Mouse (Mus musculus) stomach, embryonic 16.5 days (tissue): ENCODE data around the gene S100a8. TPM values are rescaled to one million over a fixed set of nuclear protein-coding genes. Genes with fewer than 3 reads are reported as not detected.

Experiments
- ATAC-seq: fragments of 200-750 bp; cut with Nextera tagmentation; 2 replicates; pipeline ENCODE4 v1.8.0; 2017; ENCODE audit warnings: moderate number of reproducible peaks, moderate TSS enrichment; ENCODE audit not compliant: insufficient read depth, low FRiP score
- H3K27ac ChIP-seq: fragments of 300-500 bp; sonication (generic); 2 replicates; pipeline ENCODE4 v1.5.1; 2014; ENCODE audit warnings: low read length
- H3K27me3 ChIP-seq: fragments of 300-500 bp; sonication (generic); 2 replicates; pipeline ENCODE4 v1.6.1; 2014; ENCODE audit warnings: low read length, control low read depth, mixed read lengths; ENCODE audit not compliant: control insufficient read depth, insufficient read depth
- H3K36me3 ChIP-seq: fragments of 300-500 bp; sonication (generic); 2 replicates; pipeline ENCODE4 v1.6.1; 2014; ENCODE audit warnings: low read length; ENCODE audit not compliant: control insufficient read depth, insufficient read depth
- H3K4me1 ChIP-seq: fragments of 300-500 bp; sonication (generic); 2 replicates; pipeline ENCODE4 v1.6.1; 2014; ENCODE audit warnings: low read length, control low read depth, mixed read lengths; ENCODE audit not compliant: control insufficient read depth, insufficient read depth
- H3K4me2 ChIP-seq: fragments of 300-500 bp; sonication (generic); 2 replicates; pipeline ENCODE4 v1.6.1; 2014; ENCODE audit warnings: low read depth, low read length, mixed read lengths
- H3K4me3 ChIP-seq: fragments of 300-500 bp; sonication (generic); replicated peaks from 2 replicates; pipeline ENCODE4 v1.5.1; 2014; ENCODE audit warnings: mild to moderate bottlenecking, low read length
- H3K9ac ChIP-seq: fragments of 300-500 bp; sonication (generic); 2 replicates; pipeline ENCODE4 v1.6.1; 2014; ENCODE audit warnings: low read length
- H3K9me3 ChIP-seq: fragments of 300-500 bp; sonication (generic); replicated peaks from 2 replicates; pipeline ENCODE4 v1.6.1; 2016; ENCODE audit warnings: low read length, control low read depth; ENCODE audit not compliant: control insufficient read depth
- WGBS: fragments of 180-500 bp; shearing (Covaris S2); extraction: QIAGEN DNeasy Blood & Tissue Kit; methylation state at CpG from one replicate; pipeline ENCODE4 v1.1.7; 2014; 5-methylcytosine and 5-hydroxymethylcytosine counted together
- polyA plus RNA-seq: library from polyadenylated mRNA; unstranded; fragments of >200 nt; fragmentation: Nextera tagmentation; extraction: Ambion mirVana; gene quantifications from 2 replicates; pipeline ENCODE4 v1.2.1, GENCODE M21; 2015

Gene S100a8
- polyA plus RNA-seq, 1 experiment from 2014 or later, result 367 TPM

DNA sequence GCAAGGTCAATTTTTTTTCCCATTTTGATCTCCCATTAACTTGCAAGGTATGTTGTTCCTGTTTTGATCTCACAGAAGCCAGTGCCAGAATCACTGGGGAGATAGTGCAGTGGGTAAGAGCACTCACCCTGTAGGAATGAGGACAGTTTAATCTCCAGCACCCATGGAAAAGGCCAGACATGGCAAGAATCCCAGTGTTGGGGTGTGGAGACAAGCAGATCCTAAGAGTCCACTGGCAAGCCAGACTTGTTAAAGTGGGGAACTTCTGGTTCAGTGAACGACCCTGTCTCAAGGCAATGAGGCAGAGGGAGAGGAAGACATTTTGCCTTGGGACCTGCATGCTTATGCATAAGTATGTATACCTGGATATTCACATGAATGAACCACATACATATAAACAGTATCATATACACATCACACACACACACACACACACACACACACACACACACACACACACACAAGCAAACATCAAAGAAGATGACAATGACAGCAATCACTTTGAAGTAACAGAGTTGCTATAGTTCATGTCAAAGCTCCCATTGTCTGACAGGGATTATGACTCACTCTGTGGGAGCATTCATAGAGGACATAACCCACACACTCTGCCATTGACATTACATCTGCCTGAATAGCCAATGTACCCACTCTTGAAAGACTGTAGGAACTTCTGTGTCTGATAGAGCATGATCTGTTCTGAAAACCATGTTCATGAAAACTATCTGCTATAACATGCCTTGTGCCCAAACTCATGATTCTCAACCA, 30.1 kb upstream of the S100a8 start:
- no peak overlapping the region for H3K4me3 ChIP-seq
- no peaks in the 10 kb centered on the region for H3K36me3 ChIP-seq
- WGBS, result 33% methylated on average over 1 of the region's 1 CpGs
- H3K9ac ChIP-seq, result no peak overlapping the region
- no peak for ATAC-seq
- H3K4me1 ChIP-seq, result no peaks in the 10 kb centered on the region
- H3K9me3 ChIP-seq, result no peaks in the 10 kb centered on the region
- no peak overlapping the region for H3K27ac ChIP-seq
- H3K4me2 ChIP-seq, result no peak overlapping the region
- no peaks in the 10 kb centered on the region for H3K27me3 ChIP-seq

DNA sequence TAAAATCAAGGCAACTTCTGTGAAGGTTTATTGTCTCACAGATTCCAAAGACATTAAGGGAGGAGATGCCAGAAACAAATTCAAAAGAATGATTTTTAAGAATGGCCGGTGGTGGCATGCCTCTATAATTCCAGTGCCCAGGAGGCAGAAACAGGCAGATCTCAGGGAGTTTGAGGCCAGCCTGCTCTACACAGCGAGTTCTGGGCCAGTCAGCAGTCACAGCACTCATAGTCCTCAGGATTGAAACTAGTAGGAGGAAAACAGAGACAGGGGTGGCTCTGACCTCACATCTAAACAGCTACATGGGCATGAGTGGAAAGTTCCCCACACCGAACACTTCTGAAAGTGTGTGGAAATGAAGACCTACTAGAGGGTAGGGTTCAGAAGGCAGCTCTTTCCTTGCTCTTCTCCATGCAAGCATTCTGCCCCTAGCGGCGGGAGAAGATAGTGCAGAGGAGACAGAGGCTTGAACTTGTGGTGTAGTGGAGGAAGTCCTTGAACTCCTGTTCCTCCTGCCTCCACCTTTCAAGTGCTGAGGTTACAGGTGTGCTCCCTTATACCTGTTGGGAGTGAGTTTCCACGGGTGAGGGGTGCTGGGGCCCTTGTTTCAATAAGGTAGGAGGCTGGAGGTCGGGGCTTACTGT, 29.1 kb upstream of the S100a8 start:
- WGBS, result 53% methylated on average over 7 of the region's 7 CpGs
- no peaks in the 10 kb centered on the region for H3K9me3 ChIP-seq
- no peak overlapping the region for H3K27ac ChIP-seq
- no peaks in the 10 kb centered on the region for H3K36me3 ChIP-seq
- H3K4me2 ChIP-seq, result no peak overlapping the region
- H3K27me3 ChIP-seq, result no peaks in the 10 kb centered on the region
- H3K4me1 ChIP-seq, result no peaks in the 10 kb centered on the region
- H3K9ac ChIP-seq, result no peak overlapping the region
- ATAC-seq, result no peak
- H3K4me3 ChIP-seq, result no peak overlapping the region

DNA sequence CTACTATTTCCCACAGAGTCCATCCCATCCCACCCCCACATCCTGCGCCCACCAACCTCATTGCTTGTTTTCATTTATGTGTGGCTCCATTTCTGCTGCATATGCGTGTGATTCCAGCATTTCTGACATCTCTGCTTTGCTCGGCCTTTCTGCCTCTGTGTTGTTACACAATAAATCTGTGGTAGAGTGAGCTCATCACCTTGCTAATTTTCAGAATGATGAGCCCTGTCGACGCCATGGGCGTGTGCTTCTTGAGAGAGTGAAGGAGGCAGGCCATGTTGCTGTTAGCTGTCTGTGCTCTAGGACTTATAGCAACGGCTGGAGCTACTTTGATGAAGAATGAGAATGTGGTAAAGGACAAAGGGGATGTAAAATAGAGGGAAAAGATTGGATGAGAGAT, 27.8 kb upstream of the S100a8 start:
- H3K4me3 ChIP-seq, result no peak overlapping the region
- no peak overlapping the region for H3K4me2 ChIP-seq
- no peak for ATAC-seq
- 79% methylated on average over 7 of the region's 7 CpGs for WGBS
- H3K9ac ChIP-seq, result no peak overlapping the region
- no peaks in the 10 kb centered on the region for H3K9me3 ChIP-seq
- H3K27ac ChIP-seq, result no peak overlapping the region
- H3K4me1 ChIP-seq, result no peaks in the 10 kb centered on the region
- no peaks in the 10 kb centered on the region for H3K27me3 ChIP-seq
- no peaks in the 10 kb centered on the region for H3K36me3 ChIP-seq

DNA sequence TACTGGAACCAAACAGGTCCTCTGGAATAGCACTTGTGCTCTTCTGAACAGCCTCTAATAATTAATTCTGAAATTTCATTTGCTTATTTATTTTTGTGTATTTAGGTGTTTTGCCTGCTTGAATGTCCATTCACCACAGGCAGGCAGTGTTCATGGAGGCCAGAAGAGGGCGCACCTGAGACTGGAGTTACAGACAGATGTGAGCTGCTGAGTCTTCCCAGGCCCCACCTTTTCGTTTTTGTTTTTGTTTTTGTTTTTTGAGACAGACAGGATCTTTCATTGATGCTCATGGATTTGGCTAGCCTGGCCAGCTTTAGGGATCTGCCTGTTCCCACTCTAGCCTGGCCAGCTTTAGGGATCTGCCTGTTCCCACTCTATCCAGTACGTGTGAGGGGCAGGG, 24.6 kb upstream of the S100a8 start:
- Histone ChIP-seq H3K4me2 (no peak overlapping the region), H3K36me3 (no peaks in the 10 kb centered on the region), H3K4me1 (no peaks in the 10 kb centered on the region), H3K9ac (no peak overlapping the region), H3K9me3 (no peaks in the 10 kb centered on the region), H3K27me3 (no peaks in the 10 kb centered on the region), H3K27ac (no peak overlapping the region), H3K4me3 (no peak overlapping the region)
- ATAC-seq, result no peak
- WGBS, result 54% methylated on average over 3 of the region's 3 CpGs

DNA sequence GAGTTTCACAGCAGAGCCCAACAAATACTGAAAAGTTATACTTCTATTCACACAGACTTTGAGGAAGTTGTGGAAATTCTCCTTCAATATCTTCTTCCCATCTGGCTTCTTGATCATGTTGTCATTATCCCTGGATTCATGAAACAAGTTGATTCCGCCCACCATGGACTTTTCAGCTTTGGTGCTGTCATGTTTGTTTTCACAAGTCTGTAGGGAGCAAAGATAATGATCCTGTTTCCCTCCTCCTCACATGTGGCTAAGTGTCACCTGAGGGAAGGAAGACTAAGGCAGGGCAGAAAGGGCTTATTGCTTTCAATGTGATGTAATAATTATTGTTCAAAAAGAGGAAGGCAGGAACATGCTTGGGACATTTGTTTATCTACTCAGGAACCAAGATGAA, 21.5 kb upstream of the S100a8 start:
- Histone ChIP-seq H3K36me3 (no peaks in the 10 kb centered on the region), H3K9ac (no peak overlapping the region), H3K4me2 (no peak overlapping the region), H3K4me3 (no peak overlapping the region), H3K9me3 (no peaks in the 10 kb centered on the region), H3K27ac (no peak overlapping the region), H3K27me3 (no peaks in the 10 kb centered on the region), H3K4me1 (no peaks in the 10 kb centered on the region)
- no peak for ATAC-seq
- WGBS, result 59% methylated on average over 1 of the region's 1 CpGs

DNA sequence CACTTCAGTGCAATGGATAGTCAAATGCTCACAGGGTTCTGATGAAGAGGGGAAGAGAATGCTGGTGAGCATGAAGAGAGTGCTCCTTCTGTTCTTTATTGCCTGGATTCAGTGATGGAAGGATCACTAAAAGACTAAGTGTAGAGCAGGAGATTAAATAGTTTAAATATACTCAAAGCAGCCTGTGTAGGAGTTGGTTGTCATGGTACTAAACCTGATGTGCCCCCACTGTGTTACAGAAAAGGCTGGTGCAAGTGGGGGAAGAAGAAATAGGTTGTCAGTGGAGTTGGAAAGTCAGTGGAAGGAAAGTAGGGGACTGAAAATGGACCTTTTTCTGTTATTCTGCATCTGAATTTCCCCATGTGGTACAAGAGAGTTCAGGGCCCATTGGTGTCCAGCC, 19.8 kb upstream of the S100a8 start:
- no peak for ATAC-seq
- H3K4me3 ChIP-seq, result no peak overlapping the region
- H3K27ac ChIP-seq, result no peak overlapping the region
- H3K36me3 ChIP-seq, result no peaks in the 10 kb centered on the region
- no peaks in the 10 kb centered on the region for H3K27me3 ChIP-seq
- H3K4me2 ChIP-seq, result no peak overlapping the region
- H3K9ac ChIP-seq, result no peak overlapping the region
- H3K4me1 ChIP-seq, result no peaks in the 10 kb centered on the region
- no peaks in the 10 kb centered on the region for H3K9me3 ChIP-seq

DNA sequence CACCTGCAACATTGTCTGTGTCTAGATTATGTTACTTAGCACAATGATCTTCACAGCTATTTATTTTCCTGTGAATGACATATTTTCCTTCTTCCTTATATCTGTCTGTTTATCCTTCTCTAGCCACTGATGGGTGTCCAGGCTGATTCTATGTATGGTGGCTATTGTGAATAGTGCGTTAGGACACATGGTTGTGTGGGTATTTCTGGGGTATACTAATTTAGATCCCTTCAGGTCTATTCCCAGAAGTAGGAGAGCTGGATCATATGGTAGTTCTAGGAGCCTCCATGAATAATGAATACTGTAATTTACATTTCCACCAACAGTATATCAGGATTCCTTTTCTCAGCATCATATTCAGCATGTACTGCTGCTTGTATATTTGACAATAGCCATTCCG, 18.9 kb upstream of the S100a8 start:
- H3K9ac ChIP-seq, result no peak overlapping the region
- WGBS, result 89% methylated on average over 2 of the region's 2 CpGs
- no peak overlapping the region for H3K4me2 ChIP-seq
- no peaks in the 10 kb centered on the region for H3K27me3 ChIP-seq
- no peak for ATAC-seq
- no peaks in the 10 kb centered on the region for H3K9me3 ChIP-seq
- no peak overlapping the region for H3K4me3 ChIP-seq
- no peak overlapping the region for H3K27ac ChIP-seq
- no peaks in the 10 kb centered on the region for H3K36me3 ChIP-seq
- H3K4me1 ChIP-seq, result no peaks in the 10 kb centered on the region

DNA sequence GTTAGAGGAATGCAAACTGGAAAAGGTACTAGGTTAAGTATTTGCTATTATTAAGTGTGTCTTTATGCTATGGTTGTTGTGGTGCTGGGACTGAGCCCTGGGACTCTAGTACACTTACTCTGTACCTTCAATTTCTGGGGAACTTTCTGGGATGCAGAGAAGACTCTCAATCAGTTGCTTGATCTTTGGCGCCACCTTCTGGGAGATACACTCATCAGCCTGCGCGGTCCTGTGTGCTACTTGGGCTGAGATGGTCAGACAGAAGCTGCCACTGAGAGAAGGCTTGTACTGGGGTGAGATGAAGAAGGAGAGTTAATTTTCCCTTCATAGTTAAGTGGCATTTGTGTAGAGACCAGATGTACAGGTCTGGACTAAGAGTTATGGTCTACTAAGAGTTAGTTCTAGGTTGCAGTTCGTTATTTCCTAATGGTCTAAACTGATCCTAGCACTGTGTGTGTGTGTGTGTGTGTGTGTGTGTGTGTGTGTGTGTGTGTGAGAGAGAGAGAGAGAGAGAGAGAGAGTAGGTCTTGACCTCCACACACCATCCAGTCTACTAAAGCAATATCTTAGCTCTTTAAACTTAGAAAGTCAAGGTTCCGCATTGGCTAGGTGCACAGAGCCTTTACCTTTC, 15.8 kb upstream of the S100a8 start:
- WGBS, result 33% methylated on average over 5 of the region's 5 CpGs
- Histone ChIP-seq H3K4me1 (no peaks in the 10 kb centered on the region), H3K4me2 (no peak overlapping the region), H3K4me3 (no peak overlapping the region), H3K27ac (no peak overlapping the region), H3K27me3 (no peaks in the 10 kb centered on the region), H3K36me3 (no peaks in the 10 kb centered on the region), H3K9ac (no peak overlapping the region), H3K9me3 (no peaks in the 10 kb centered on the region)
- ATAC-seq, result peak; percentile 79; the same call in 1 of the 2 replicates

DNA sequence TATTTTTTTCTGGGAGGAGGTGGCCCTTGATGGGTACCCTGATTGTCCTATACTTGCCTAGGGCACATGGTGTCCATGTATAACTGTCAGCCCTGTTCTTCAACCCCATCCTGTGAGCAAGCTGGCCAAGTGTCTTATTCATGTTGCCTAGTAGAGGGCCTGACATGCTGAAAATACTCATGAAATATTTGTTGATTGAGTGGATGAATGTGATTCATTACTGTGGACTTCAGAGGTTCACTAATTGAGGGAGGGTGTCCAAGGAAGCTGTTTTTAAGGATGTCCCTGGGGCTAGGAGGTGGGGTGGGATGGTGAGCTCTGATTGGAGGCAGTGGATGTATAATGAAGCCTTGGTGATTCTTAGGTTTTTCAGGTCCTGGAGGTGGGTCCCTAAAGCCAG, 15.1 kb upstream of the S100a8 start, which contains the start of gene S100a7a:
Gene S100a7a (plus strand): TSS at position 301 of the 400 bp plus-strand sequence.
- H3K27ac ChIP-seq, result no peak within 1 kb of the TSS
- no peaks in the 10 kb centered on the region for H3K4me1 ChIP-seq
- no peaks in the 10 kb centered on the region for H3K27me3 ChIP-seq
- ATAC-seq, result no peak
- no peaks in the 10 kb centered on the region for H3K9me3 ChIP-seq
- H3K9ac ChIP-seq, result no peak within 1 kb of the TSS
- no peak within 1 kb of the TSS for H3K4me3 ChIP-seq
- H3K4me2 ChIP-seq, result no peak within 1 kb of the TSS
- H3K36me3 ChIP-seq, result no peaks in the 10 kb centered on the region
